Mouse (Mus musculus): ENCODE measurements around the gene Negr1. TPM values are rescaled to one million over a fixed set of nuclear protein-coding genes. Genes with fewer than 3 reads are reported as not detected.
"Not testable (repeated sequence)": the region's sequence is repeated elsewhere in the genome, so short reads cannot be mapped to it uniquely, and the experiment has no call there.

Gene Negr1
- polyA plus RNA-seq, 1 experiment from 2014 or later, result 31.6 TPM

DNA sequence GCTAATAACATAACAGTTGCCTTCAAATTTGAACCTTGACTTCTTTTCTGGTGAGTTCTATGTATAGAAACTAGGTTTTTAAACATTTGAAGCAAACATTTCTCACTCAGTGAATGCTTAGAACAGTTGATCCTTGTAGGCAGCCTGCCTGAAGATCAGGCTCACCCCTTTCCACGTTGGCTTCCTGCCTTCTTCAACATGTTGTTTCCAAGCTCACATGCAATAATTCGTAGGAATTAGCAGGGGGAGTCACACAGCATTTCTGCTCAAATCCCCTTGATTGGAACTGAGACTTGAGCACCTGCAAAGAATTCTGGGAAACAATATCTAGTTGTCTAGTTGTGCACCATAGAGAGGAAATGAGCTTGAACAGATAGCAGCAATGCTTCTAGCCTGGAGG, 430.6 kb downstream of the Negr1 start:
- 70% methylated on average over 2 of the region's 2 CpGs for WGBS
- H3K27ac ChIP-seq, result no peak overlapping the region
- H3K36me3 ChIP-seq, result no peaks in the 10 kb centered on the region
- H3K4me2 ChIP-seq, result no peak overlapping the region
- H3K27me3 ChIP-seq, result no peaks in the 10 kb centered on the region
- H3K9ac ChIP-seq, result no peak overlapping the region
- no peak overlapping the region for H3K4me3 ChIP-seq
- no peak for ATAC-seq (ENCODE audit: low FRiP score)
- no peaks in the 10 kb centered on the region for H3K4me1 ChIP-seq (replicated peaks)
- H3K9me3 ChIP-seq, result no peaks in the 10 kb centered on the region

- no peak overlapping the region for H3K9ac ChIP-seq
- H3K27ac ChIP-seq, result no peak overlapping the region
- H3K4me2 ChIP-seq, result no peak overlapping the region
- no peak overlapping the region for H3K4me3 ChIP-seq
- no peaks in the 10 kb centered on the region for H3K36me3 ChIP-seq
- H3K9me3 ChIP-seq, result no peaks in the 10 kb centered on the region
- no peak for ATAC-seq (ENCODE audit: low FRiP score)
- WGBS, result 81% methylated on average over 1 of the region's 1 CpGs
- H3K27me3 ChIP-seq, result no peaks in the 10 kb centered on the region
- no peaks in the 10 kb centered on the region for H3K4me1 ChIP-seq (replicated peaks)
Observed at GRCm38 (mm10) chr3:156992811-156993210, 431.2 kb downstream of the Negr1 start.

- Histone ChIP-seq H3K9me3 (no peaks in the 10 kb centered on the region), H3K4me1 (replicated peaks) (no peaks in the 10 kb centered on the region), H3K4me2 (no peak overlapping the region), H3K9ac (no peak overlapping the region), H3K36me3 (no peaks in the 10 kb centered on the region), H3K27ac (no peak overlapping the region), H3K4me3 (no peak overlapping the region), H3K27me3 (no peaks in the 10 kb centered on the region)
- ATAC-seq (ENCODE audit: low FRiP score), result no peak
- WGBS, result 80% methylated on average over 5 of the region's 5 CpGs
Observed at GRCm38 (mm10) chr3:156999177-156999808, 437.7 kb downstream of the Negr1 start.

DNA sequence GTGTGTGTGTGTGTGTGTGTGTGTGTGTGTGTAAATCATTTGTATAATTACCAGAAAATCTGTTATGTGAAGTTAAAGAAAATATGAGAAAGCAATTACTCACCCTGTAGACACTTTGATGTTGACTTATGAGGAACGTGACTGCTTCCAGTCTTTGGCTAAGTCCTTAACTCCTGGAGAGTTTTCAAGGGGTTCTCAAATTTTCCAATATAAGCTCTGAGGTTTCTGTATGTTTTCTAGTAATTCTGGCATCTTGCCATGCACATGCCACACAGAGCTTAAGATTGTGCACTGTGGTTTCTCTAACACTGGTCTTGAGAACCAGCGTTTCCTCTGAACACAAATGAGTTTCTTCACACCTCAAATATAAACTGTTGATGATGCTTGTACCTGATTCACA, 460.0 kb downstream of the Negr1 start:
- no peak for ATAC-seq (ENCODE audit: low FRiP score)
- Histone ChIP-seq H3K9ac (no peak overlapping the region), H3K4me2 (no peak overlapping the region), H3K4me1 (replicated peaks) (no peaks in the 10 kb centered on the region), H3K4me3 (no peak overlapping the region), H3K9me3 (no peaks in the 10 kb centered on the region), H3K36me3 (no peaks in the 10 kb centered on the region), H3K27me3 (no peaks in the 10 kb centered on the region), H3K27ac (no peak overlapping the region)
- 88% methylated on average over 2 of the region's 2 CpGs for WGBS

GRCm38 (mm10) chr3:157024580-157024979, 463.0 kb downstream of the Negr1 start:
- 80% methylated on average over 6 of the region's 6 CpGs for WGBS
- no peak for ATAC-seq (ENCODE audit: low FRiP score)
- no peak overlapping the region for H3K27ac ChIP-seq
- no peaks in the 10 kb centered on the region for H3K36me3 ChIP-seq
- no peak overlapping the region for H3K4me2 ChIP-seq
- no peaks in the 10 kb centered on the region for H3K4me1 ChIP-seq (replicated peaks)
- H3K27me3 ChIP-seq, result no peaks in the 10 kb centered on the region
- H3K9ac ChIP-seq, result no peak overlapping the region
- no peak overlapping the region for H3K4me3 ChIP-seq
- H3K9me3 ChIP-seq, result no peaks in the 10 kb centered on the region

GRCm38 (mm10) chr3:157031513-157032142, 470.0 kb downstream of the Negr1 start:
- Histone ChIP-seq H3K4me3 (no peak overlapping the region), H3K9ac (no peak overlapping the region), H3K27me3 (no peaks in the 10 kb centered on the region), H3K27ac (no peak overlapping the region), H3K36me3 (no peaks in the 10 kb centered on the region), H3K9me3 (no peaks in the 10 kb centered on the region), H3K4me1 (replicated peaks) (no peaks in the 10 kb centered on the region; the same call in 1 of the 2 replicates), H3K4me2 (no peak overlapping the region)
- 60% methylated on average over 4 of the region's 4 CpGs for WGBS
- ATAC-seq (ENCODE audit: low FRiP score), result peak; percentile 17; the same call in 1 of the 2 replicates

- Histone ChIP-seq H3K27ac (no peak overlapping the region), H3K4me2 (no peak overlapping the region), H3K9me3 (no peaks in the 10 kb centered on the region), H3K4me1 (replicated peaks) (no peaks in the 10 kb centered on the region; the same call in 1 of the 2 replicates), H3K27me3 (no peaks in the 10 kb centered on the region), H3K36me3 (no peaks in the 10 kb centered on the region), H3K4me3 (no peak overlapping the region), H3K9ac (no peak overlapping the region)
- no peak for ATAC-seq (ENCODE audit: low FRiP score)
- 63% methylated on average over 6 of the region's 6 CpGs for WGBS
Observed at GRCm38 (mm10) chr3:157036016-157036415, 474.4 kb downstream of the Negr1 start.

DNA sequence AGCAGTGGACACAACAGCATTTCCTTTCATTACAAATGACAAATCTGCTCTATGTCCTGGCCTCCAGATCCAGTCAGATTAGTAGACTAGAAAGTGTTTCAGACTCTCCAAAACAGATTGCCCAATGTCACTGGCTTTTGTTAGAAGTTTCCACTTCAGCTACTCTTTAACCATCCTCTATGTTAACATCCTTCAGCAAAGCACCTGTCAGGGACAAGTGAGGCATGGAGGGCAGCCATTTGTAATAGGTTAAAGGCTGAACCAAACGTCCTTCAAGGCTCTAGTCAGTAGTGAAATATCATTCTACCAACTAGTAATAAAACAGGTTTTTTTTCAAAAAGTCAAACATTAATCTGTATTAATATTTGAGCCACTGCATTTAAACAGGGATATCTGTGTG, 475.0 kb downstream of the Negr1 start:
- H3K27ac ChIP-seq, result no peak overlapping the region
- H3K36me3 ChIP-seq, result no peaks in the 10 kb centered on the region
- H3K27me3 ChIP-seq, result no peaks in the 10 kb centered on the region
- no peaks in the 10 kb centered on the region; the same call in 1 of the 2 replicates for H3K4me1 ChIP-seq (replicated peaks)
- WGBS, result 65% methylated on average over 1 of the region's 1 CpGs
- ATAC-seq (ENCODE audit: low FRiP score), result no peak
- no peaks in the 10 kb centered on the region for H3K9me3 ChIP-seq
- H3K9ac ChIP-seq, result no peak overlapping the region
- no peak overlapping the region for H3K4me3 ChIP-seq
- H3K4me2 ChIP-seq, result no peak overlapping the region

DNA sequence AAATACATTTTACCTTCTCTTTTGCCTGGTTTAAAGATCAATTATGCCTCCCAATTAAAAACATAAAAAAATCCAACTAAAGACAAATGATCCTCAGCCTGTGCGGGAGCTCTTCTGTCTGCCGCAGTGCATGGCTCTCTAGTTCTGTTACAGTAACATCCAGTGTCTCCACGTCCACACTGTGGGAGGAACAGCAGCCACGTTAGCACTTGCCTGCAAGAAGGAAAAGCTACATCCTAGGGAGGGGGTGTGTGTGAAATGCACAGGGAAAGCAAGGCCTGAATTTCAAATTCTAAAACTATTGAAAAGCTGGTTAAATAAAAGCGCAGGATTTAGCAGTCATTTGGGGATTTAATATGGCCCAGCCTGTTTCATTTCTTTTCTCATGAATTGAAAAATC, 479.0 kb downstream of the Negr1 start:
- no peak overlapping the region for H3K9ac ChIP-seq
- no peak overlapping the region for H3K4me2 ChIP-seq
- no peak overlapping the region for H3K27ac ChIP-seq
- WGBS, result 62% methylated on average over 5 of the region's 5 CpGs
- no peaks in the 10 kb centered on the region; the same call in 1 of the 2 replicates for H3K4me1 ChIP-seq (replicated peaks)
- H3K9me3 ChIP-seq, result no peaks in the 10 kb centered on the region
- H3K36me3 ChIP-seq, result no peaks in the 10 kb centered on the region
- ATAC-seq (ENCODE audit: low FRiP score), result no peak
- H3K4me3 ChIP-seq, result no peak overlapping the region
- no peaks in the 10 kb centered on the region for H3K27me3 ChIP-seq

DNA sequence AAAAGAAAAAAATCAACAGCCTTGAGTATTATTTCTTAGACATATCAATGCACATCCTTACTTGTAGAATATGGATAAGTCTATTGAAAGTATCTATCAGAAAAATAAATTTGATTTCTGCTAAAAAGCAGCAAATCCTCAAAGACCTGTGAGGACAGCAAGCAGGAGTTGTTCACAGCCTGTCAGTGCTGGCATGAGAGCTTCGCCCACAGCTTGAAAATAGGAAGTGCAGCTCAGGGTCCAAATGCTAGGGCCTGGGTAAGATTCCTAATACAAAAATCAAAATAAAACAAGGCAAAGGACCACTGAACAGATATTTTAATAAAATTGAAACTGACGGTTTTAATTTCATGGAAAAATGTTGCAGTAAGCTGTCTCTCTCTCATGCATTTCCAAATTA, 483.0 kb downstream of the Negr1 start:
- no peak for ATAC-seq (ENCODE audit: low FRiP score)

DNA sequence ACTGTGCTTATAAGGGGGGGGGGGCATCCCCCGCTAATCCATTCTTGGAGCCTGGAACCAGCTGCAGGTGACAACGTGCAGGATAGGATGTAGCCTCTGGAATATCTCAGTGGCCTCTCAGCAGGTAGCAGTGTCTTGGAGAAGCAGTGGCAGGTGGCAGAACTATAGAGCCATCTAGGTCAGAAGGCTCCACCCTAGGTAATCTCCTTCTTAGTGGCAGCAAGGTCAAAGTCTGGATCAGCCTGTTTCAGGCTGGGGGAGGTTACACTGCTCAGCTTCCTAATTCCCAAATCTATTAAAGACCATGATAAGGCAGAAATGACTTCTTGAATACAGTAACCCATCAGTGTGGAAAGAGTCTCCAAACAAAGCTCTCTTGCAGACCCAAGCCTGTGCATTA, 502.8 kb downstream of the Negr1 start:
- H3K4me2 ChIP-seq, result not testable (repeated sequence)

More for the DNA sequence above, 483.0 kb downstream of the Negr1 start:
- no peaks in the 10 kb centered on the region for H3K27me3 ChIP-seq
- 85% methylated on average over 2 of the region's 2 CpGs for WGBS
- H3K4me1 ChIP-seq (replicated peaks), result no peaks in the 10 kb centered on the region
- no peaks in the 10 kb centered on the region for H3K36me3 ChIP-seq
- H3K9me3 ChIP-seq, result no peaks in the 10 kb centered on the region
- no peak overlapping the region for H3K9ac ChIP-seq
- no peak overlapping the region for H3K4me2 ChIP-seq
- no peak overlapping the region for H3K27ac ChIP-seq
- H3K4me3 ChIP-seq, result no peak overlapping the region

DNA sequence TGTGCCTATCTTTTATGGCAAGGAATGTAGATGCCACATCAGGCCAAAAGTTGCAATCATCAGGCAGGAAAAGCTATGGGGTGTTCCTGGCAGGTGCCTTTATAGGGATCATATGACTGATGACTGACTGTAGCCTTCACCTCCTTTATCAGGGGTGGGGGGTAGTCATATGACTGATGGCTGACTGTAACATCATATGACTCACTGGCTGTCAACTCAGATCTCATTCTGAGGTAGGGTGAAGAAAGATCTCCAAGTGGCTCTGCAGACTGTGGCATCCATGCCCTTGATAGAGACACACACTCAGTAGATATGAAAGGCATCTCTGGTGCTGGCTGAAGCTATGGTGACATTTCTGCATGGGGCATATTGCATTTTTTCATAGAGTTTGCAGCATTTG, 504.7 kb downstream of the Negr1 start:
- H3K9ac ChIP-seq, result no peak overlapping the region
- no peaks in the 10 kb centered on the region for H3K9me3 ChIP-seq
- ATAC-seq (ENCODE audit: low FRiP score), result no peak

More for the DNA sequence above, 502.8 kb downstream of the Negr1 start:
- H3K36me3 ChIP-seq; H3K9me3 ChIP-seq; ATAC-seq (ENCODE audit: low FRiP score); H3K4me1 ChIP-seq (replicated peaks); H3K4me3 ChIP-seq; H3K27me3 ChIP-seq; H3K9ac ChIP-seq; H3K27ac ChIP-seq: not testable (repeated sequence)
- 88% methylated on average over 2 of the region's 2 CpGs for WGBS

More for the DNA sequence above, 504.7 kb downstream of the Negr1 start:
- Histone ChIP-seq H3K4me1 (replicated peaks) (no peaks in the 10 kb centered on the region), H3K27ac (no peak overlapping the region), H3K4me2 (no peak overlapping the region), H3K27me3 (no peaks in the 10 kb centered on the region), H3K4me3 (no peak overlapping the region), H3K36me3 (no peaks in the 10 kb centered on the region)

All from hindbrain, embryonic 13.5 days (tissue).